Mouse (Mus musculus) kidney, embryonic 15.5 days (tissue): ENCODE results near the gene Maged1. TPM values are rescaled to one million over a fixed set of nuclear protein-coding genes. Genes with fewer than 3 reads are reported as not detected.
A peak's percentile ranks its signal among the peaks of the same experiment; 100 is the strongest.

ENCODE experiments used
- ATAC-seq: fragments of 200-750 bp; cut with Nextera tagmentation; replicated peaks from 2 replicates; pipeline ENCODE4 v1.8.0; 2017; ENCODE audit warnings: moderate TSS enrichment; ENCODE audit not compliant: low FRiP score
- H3K27ac ChIP-seq: fragments of 300-500 bp; sonication (generic); 2 replicates; pipeline ENCODE4 v1.5.1; 2015; ENCODE audit warnings: mild to moderate bottlenecking, inconsistent platforms
- H3K27me3 ChIP-seq: fragments of 300-500 bp; sonication (generic); 2 replicates; pipeline ENCODE4 v1.6.1; 2015; ENCODE audit warnings: inconsistent platforms
- H3K36me3 ChIP-seq: fragments of 300-500 bp; sonication (generic); 2 replicates; pipeline ENCODE4 v1.6.1; 2015; ENCODE audit warnings: inconsistent platforms
- H3K4me1 ChIP-seq: fragments of 300-500 bp; sonication (generic); 2 replicates; pipeline ENCODE4 v1.6.1; 2015; ENCODE audit warnings: inconsistent platforms
- H3K4me2 ChIP-seq: fragments of 300-500 bp; sonication (generic); 2 replicates; pipeline ENCODE4 v1.6.1; 2015; ENCODE audit warnings: moderate library complexity, mild to moderate bottlenecking, inconsistent platforms
- H3K4me3 ChIP-seq: fragments of 300-500 bp; sonication (generic); replicated peaks from 2 replicates; pipeline ENCODE4 v1.5.1; 2015; ENCODE audit warnings: mild to moderate bottlenecking, inconsistent platforms
- H3K9ac ChIP-seq: fragments of 300-500 bp; sonication (generic); 2 replicates; pipeline ENCODE4 v1.6.1; 2015; ENCODE audit warnings: mild to moderate bottlenecking, inconsistent platforms
- H3K9me3 ChIP-seq: fragments of 300-500 bp; sonication (generic); replicated peaks from 2 replicates; pipeline ENCODE4 v1.6.1; 2016; ENCODE audit warnings: inconsistent platforms
- WGBS: fragments of 180-500 bp; shearing (Covaris S2); methylation state at CpG from one replicate; pipeline ENCODE4 v1.1.7; 2015; ENCODE audit warnings: mixed read lengths; 5-methylcytosine and 5-hydroxymethylcytosine counted together
- polyA plus RNA-seq: library from polyadenylated mRNA; unstranded; fragments of >200 nt; fragmentation: Nextera tagmentation; extraction: Ambion mirVana; gene quantifications from 2 replicates; pipeline ENCODE4 v1.2.1, GENCODE M21; 2015

Maged1 gene
- polyA plus RNA-seq: 579 and 609 TPM in 2 replicates

DNA sequence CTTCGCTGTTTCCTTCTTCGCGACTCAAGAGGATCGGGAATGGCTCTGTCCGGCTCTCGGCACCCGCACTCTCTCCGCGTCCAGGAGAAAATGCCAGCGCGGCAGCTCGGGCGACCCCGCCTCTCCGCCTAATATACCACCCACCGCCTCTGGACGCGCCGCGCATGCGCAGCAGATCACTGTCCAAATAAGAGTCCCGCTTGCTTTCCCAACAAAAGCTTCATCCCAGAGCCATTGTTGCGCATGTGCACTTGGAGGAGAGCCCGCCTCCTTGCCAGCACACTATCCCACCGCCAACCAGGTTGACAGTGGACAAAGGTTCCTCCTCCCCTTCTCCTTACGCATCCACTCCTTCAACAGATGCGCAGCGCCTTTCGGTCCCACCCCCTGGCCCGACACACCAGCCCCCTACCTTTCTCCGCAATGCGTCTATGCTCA, at the start of gene Maged1:
TSS of gene Maged1 (minus strand) at position 226 of the 438 bp plus-strand sequence.
- WGBS: 16% methylated on average over 32 of the region's 32 CpGs
- H3K27ac ChIP-seq: peak within 1 kb of the TSS; percentile 87
- peaks cover 26% of the 10 kb centered on the region for H3K36me3 ChIP-seq

DNA sequence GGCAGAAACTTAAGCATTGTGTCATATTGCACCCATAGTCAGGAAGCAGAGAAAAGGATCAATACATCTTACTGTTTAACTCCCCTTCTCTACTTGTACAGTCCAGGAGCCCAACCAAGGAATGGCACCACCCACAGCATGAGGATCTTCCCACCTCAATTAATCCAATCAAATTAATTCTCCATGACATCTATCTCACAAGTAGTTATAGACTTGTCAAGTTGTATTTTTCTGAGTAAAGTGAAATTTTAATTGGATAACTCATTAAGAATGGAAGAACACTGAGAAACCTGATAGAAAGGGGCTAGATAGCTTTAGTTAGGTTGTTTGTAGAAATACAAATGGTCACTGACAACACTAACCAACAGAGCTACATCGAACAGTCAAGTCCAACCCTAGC, 38.3 kb upstream of the Maged1 start:
- H3K4me1 ChIP-seq: no peaks in the 10 kb centered on the region
- H3K4me3 ChIP-seq: no peak overlapping the region
- H3K9ac ChIP-seq: no peak overlapping the region
- no peak overlapping the region for H3K27ac ChIP-seq
- H3K36me3 ChIP-seq: no peaks in the 10 kb centered on the region
- ATAC-seq: no peak
- H3K9me3 ChIP-seq: no peaks in the 10 kb centered on the region
- H3K27me3 ChIP-seq: peaks cover 21% of the 10 kb centered on the region; the same call in 1 of the 2 replicates
- 79% methylated on average over 1 of the region's 1 CpGs for WGBS
- no peak overlapping the region for H3K4me2 ChIP-seq

More for the DNA sequence above, at the start of gene Maged1:
- H3K4me1 ChIP-seq: peaks cover 10% of the 10 kb centered on the region
- H3K27me3 ChIP-seq: peaks cover 23% of the 10 kb centered on the region
- H3K4me3 ChIP-seq: peak within 1 kb of the TSS; percentile 64
- H3K9ac ChIP-seq: peak within 1 kb of the TSS; percentile 68
- peak within 1 kb of the TSS; percentile 56 for H3K4me2 ChIP-seq
- H3K9me3 ChIP-seq: no peaks in the 10 kb centered on the region
- ATAC-seq: peak; percentile 96

- H3K4me1 ChIP-seq: no peaks in the 10 kb centered on the region
- H3K9ac ChIP-seq: no peak overlapping the region
- no peak overlapping the region for H3K4me2 ChIP-seq
- H3K27ac ChIP-seq: no peak overlapping the region
- no peak overlapping the region for H3K4me3 ChIP-seq
- 0 out of 2 replicates have a peak, but pooled peaks cover 9% of the 10 kb centered on the region for H3K27me3 ChIP-seq
- H3K36me3 ChIP-seq: no peaks in the 10 kb centered on the region
- 71% methylated on average over 2 of the region's 2 CpGs for WGBS
- H3K9me3 ChIP-seq: no peaks in the 10 kb centered on the region
- no peak for ATAC-seq
Measured at GRCm38 (mm10) chrX:94564694-94565093, 22.8 kb upstream of the Maged1 start.

- H3K9me3 ChIP-seq: no peaks in the 10 kb centered on the region
- H3K4me1 ChIP-seq: no peaks in the 10 kb centered on the region
- no peaks in the 10 kb centered on the region for H3K36me3 ChIP-seq
- H3K27ac ChIP-seq: no peak overlapping the region
- 0 out of 2 replicates have a peak, but pooled peaks have one; percentile 33 for ATAC-seq
- peaks cover 13% of the 10 kb centered on the region; the same call in 1 of the 2 replicates for H3K27me3 ChIP-seq
- WGBS: 41% methylated on average over 5 of the region's 5 CpGs
- H3K9ac ChIP-seq: no peak overlapping the region
- H3K4me2 ChIP-seq: no peak overlapping the region
- H3K4me3 ChIP-seq: no peak overlapping the region
Measured at GRCm38 (mm10) chrX:94562392-94562791, 20.4 kb upstream of the Maged1 start.

DNA sequence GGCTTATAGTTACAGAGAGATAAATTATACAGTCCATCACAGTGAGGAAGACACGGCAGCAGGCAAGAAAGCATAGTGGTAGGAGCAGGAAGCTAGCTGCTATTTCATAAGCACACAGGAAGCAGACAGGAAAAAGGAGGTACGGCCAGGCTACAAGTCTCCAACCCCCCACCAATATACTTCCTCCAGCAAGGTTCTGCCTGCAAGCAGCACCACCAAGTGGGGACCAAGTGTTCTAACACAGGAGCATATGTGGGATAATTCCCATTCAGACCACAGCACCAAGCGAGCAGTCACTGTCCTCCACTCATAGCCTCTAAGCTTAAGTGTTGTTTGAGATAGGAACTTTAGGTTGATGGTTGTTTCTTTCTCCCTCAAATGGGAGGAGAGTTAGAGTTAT, 6.3 kb upstream of the Maged1 start:
- 45% methylated on average over 3 of the region's 3 CpGs for WGBS
- no peaks in the 10 kb centered on the region for H3K36me3 ChIP-seq
- H3K4me2 ChIP-seq: no peak overlapping the region
- H3K9ac ChIP-seq: no peak overlapping the region
- no peaks in the 10 kb centered on the region for H3K9me3 ChIP-seq
- H3K4me1 ChIP-seq: no peaks in the 10 kb centered on the region
- ATAC-seq: no peak
- H3K27ac ChIP-seq: no peak overlapping the region
- peaks cover 20% of the 10 kb centered on the region for H3K27me3 ChIP-seq
- no peak overlapping the region for H3K4me3 ChIP-seq

GRCm38 (mm10) chrX:94545941-94546340, 4.0 kb upstream of the Maged1 start:
- WGBS: 82% methylated on average over 3 of the region's 3 CpGs
- no peaks in the 10 kb centered on the region for H3K9me3 ChIP-seq
- no peak overlapping the region for H3K9ac ChIP-seq
- peaks cover 19% of the 10 kb centered on the region; the same call in 1 of the 2 replicates for H3K27me3 ChIP-seq
- H3K4me2 ChIP-seq: no peak overlapping the region
- no peak overlapping the region for H3K4me3 ChIP-seq
- 0 out of 2 replicates have a peak, but pooled peaks cover 4% of the 10 kb centered on the region for H3K4me1 ChIP-seq
- no peaks in the 10 kb centered on the region for H3K36me3 ChIP-seq
- H3K27ac ChIP-seq: no peak overlapping the region
- no peak for ATAC-seq

GRCm38 (mm10) chrX:94544923-94545322, 3.0 kb upstream of the Maged1 start:
- Histone ChIP-seq H3K4me1 (peaks cover 8% of the 10 kb centered on the region), H3K9ac (no peak overlapping the region), H3K27ac (no peak overlapping the region), H3K36me3 (no peaks in the 10 kb centered on the region), H3K9me3 (no peaks in the 10 kb centered on the region), H3K4me2 (no peak overlapping the region), H3K27me3 (peaks cover 20% of the 10 kb centered on the region; the same call in 1 of the 2 replicates), H3K4me3 (no peak overlapping the region)
- 19% methylated on average over 1 of the region's 1 CpGs for WGBS
- ATAC-seq: no peak

- Histone ChIP-seq H3K27me3 (peaks cover 23% of the 10 kb centered on the region), H3K27ac (peak overlapping the region; percentile 85), H3K4me3 (peak overlapping the region; percentile 64), H3K4me1 (peaks cover 10% of the 10 kb centered on the region), H3K4me2 (peak overlapping the region; percentile 56), H3K9ac (peak overlapping the region; percentile 21; the same call in 1 of the 2 replicates), H3K9me3 (no peaks in the 10 kb centered on the region), H3K36me3 (peaks cover 20% of the 10 kb centered on the region)
- no peak for ATAC-seq
- 27% methylated on average over 9 of the region's 9 CpGs for WGBS
Measured at GRCm38 (mm10) chrX:94542536-94542935, 593 bp upstream of the Maged1 start.

- H3K27me3 ChIP-seq: peaks cover 23% of the 10 kb centered on the region
- no peak for ATAC-seq
- H3K4me3 ChIP-seq: peak overlapping the region; percentile 64
- H3K4me1 ChIP-seq: peaks cover 10% of the 10 kb centered on the region
- no peaks in the 10 kb centered on the region for H3K9me3 ChIP-seq
- peak overlapping the region; percentile 56 for H3K4me2 ChIP-seq
- 20% methylated on average over 18 of the region's 25 CpGs for WGBS
- H3K36me3 ChIP-seq: peaks cover 33% of the 10 kb centered on the region
- peak overlapping the region; percentile 87 for H3K27ac ChIP-seq
- H3K9ac ChIP-seq: peak overlapping the region; percentile 68
Measured at GRCm38 (mm10) chrX:94541206-94541605, 737 bp downstream of the Maged1 start.

GRCm38 (mm10) chrX:94540341-94541201, 1.4 kb downstream of the Maged1 start:
- Histone ChIP-seq H3K4me3 (peak overlapping the region; percentile 64), H3K27ac (peak overlapping the region; percentile 87), H3K36me3 (peaks cover 39% of the 10 kb centered on the region), H3K4me2 (peak overlapping the region; percentile 56), H3K9ac (peak overlapping the region; percentile 68), H3K9me3 (no peaks in the 10 kb centered on the region), H3K4me1 (peaks cover 10% of the 10 kb centered on the region), H3K27me3 (peaks cover 22% of the 10 kb centered on the region)
- ATAC-seq: peak; percentile 35
- 17% methylated on average over 34 of the region's 37 CpGs for WGBS

DNA sequence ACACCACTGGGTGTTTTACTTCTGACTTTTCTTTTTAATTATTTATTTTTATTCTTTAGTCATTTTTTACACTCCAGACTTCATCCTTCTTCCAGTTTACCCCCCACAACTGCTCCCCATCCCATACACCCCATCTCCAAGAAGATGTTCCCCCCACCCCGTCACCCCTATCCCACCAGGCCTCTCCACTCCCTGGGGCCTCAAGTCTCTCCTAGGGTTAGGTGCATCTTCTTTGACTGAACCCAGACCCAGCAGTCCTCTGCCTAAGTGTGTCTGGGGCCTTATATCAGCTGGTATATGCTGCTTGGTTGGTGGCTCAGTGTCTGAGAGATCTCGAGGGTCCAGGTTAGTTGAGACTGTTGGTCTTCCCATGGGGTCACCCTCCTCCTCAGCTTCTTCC, 7.6 kb downstream of the Maged1 start:
- ATAC-seq: no peak
- no peaks in the 10 kb centered on the region for H3K9me3 ChIP-seq

GRCm38 (mm10) chrX:94530301-94530700, 11.6 kb downstream of the Maged1 start:
- Histone ChIP-seq H3K4me1 (no peaks in the 10 kb centered on the region), H3K36me3 (peaks cover 3% of the 10 kb centered on the region), H3K9me3 (no peaks in the 10 kb centered on the region), H3K27ac (no peak overlapping the region), H3K4me3 (no peak overlapping the region), H3K27me3 (peaks cover 29% of the 10 kb centered on the region), H3K9ac (no peak overlapping the region), H3K4me2 (no peak overlapping the region)
- WGBS: 81% methylated on average over 3 of the region's 3 CpGs
- ATAC-seq: no peak

More for the DNA sequence above, 7.6 kb downstream of the Maged1 start:
- H3K4me1 ChIP-seq: no peaks in the 10 kb centered on the region
- H3K36me3 ChIP-seq: peaks cover 43% of the 10 kb centered on the region
- 57% methylated on average over 2 of the region's 2 CpGs for WGBS
- no peak overlapping the region for H3K4me3 ChIP-seq
- no peak overlapping the region for H3K27ac ChIP-seq
- no peak overlapping the region for H3K9ac ChIP-seq
- H3K4me2 ChIP-seq: no peak overlapping the region
- H3K27me3 ChIP-seq: peaks cover 17% of the 10 kb centered on the region
